Mouse (Mus musculus): Measurements from ENCODE around the gene Kantr. TPM values are rescaled to one million over a fixed set of nuclear protein-coding genes. Genes with fewer than 3 reads are reported as not detected.
"Not testable (repeated sequence)": the region's sequence is repeated elsewhere in the genome, so short reads cannot be mapped to it uniquely, and the experiment has no call there.

Kantr gene
- polyA plus RNA-seq, 1 experiment from 2014 or later, result 22.0 TPM

DNA sequence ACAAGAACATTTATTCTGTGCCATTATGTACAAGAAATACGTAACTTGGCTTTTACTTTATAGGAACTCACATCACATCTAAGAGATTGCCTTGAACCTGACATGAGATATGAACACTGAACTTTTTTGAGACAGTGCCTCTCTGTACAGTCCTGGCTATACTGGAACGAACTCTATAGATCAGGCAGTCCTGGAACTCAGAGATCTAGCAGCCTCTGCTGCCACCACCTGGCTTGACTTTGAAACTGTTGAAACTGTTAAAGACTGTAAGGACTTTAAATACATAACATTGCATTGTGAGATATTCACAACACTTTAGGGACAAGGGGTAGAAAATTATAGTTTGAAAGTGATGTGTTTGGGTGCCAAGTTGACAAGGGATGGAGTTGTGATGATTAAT lies 19.4 kb downstream of the Kantr start:
- no peaks in the 10 kb centered on the region for H3K27me3 ChIP-seq (ENCODE audit: control insufficient read depth, insufficient read depth, low read length)
- no peaks in the 10 kb centered on the region for H3K36me3 ChIP-seq (ENCODE audit: control insufficient read depth, insufficient read depth, low read length)
- no peaks in the 10 kb centered on the region for H3K9me3 ChIP-seq (ENCODE audit: control insufficient read depth, low read length)
- ATAC-seq (ENCODE audit: low FRiP score, low TSS enrichment), result no peak
- WGBS, result 64% methylated on average over 2 of the region's 2 CpGs
- no peak overlapping the region for H3K9ac ChIP-seq (ENCODE audit: low read depth, low read length)
- H3K4me3 ChIP-seq (ENCODE audit: low read length), result no peak overlapping the region
- no peaks in the 10 kb centered on the region for H3K4me1 ChIP-seq (ENCODE audit: control insufficient read depth, insufficient read depth, low read length)
- no peak overlapping the region for H3K4me2 ChIP-seq (replicated peaks; ENCODE audit: low read depth, low read length)
- no peak overlapping the region for H3K27ac ChIP-seq (ENCODE audit: low read depth, low read length)

- no peaks in the 10 kb centered on the region for H3K36me3 ChIP-seq (ENCODE audit: control insufficient read depth, insufficient read depth, low read length)
- no peak overlapping the region for H3K27ac ChIP-seq (ENCODE audit: low read depth, low read length)
- H3K27me3 ChIP-seq (ENCODE audit: control insufficient read depth, insufficient read depth, low read length), result no peaks in the 10 kb centered on the region
- no peak overlapping the region for H3K9ac ChIP-seq (ENCODE audit: low read depth, low read length)
- H3K4me3 ChIP-seq (ENCODE audit: low read length), result no peak overlapping the region
- no peak for ATAC-seq (ENCODE audit: low FRiP score, low TSS enrichment)
- H3K4me2 ChIP-seq (replicated peaks; ENCODE audit: low read depth, low read length), result no peak overlapping the region
- H3K9me3 ChIP-seq (ENCODE audit: control insufficient read depth, low read length), result no peaks in the 10 kb centered on the region
- no peaks in the 10 kb centered on the region for H3K4me1 ChIP-seq (ENCODE audit: control insufficient read depth, insufficient read depth, low read length)
Measured at GRCm38 (mm10) chrX:152307371-152307770, 19.9 kb downstream of the Kantr start.

- ATAC-seq (ENCODE audit: low FRiP score, low TSS enrichment), result no peak
- Histone ChIP-seq H3K27me3 (ENCODE audit: control insufficient read depth, insufficient read depth, low read length) (no peaks in the 10 kb centered on the region), H3K9ac (ENCODE audit: low read depth, low read length) (no peak overlapping the region), H3K9me3 (ENCODE audit: control insufficient read depth, low read length) (no peaks in the 10 kb centered on the region), H3K27ac (ENCODE audit: low read depth, low read length) (no peak overlapping the region), H3K36me3 (ENCODE audit: control insufficient read depth, insufficient read depth, low read length) (no peaks in the 10 kb centered on the region), H3K4me2 (replicated peaks; ENCODE audit: low read depth, low read length) (no peak overlapping the region), H3K4me3 (ENCODE audit: low read length) (no peak overlapping the region), H3K4me1 (ENCODE audit: control insufficient read depth, insufficient read depth, low read length) (no peaks in the 10 kb centered on the region)
- WGBS, result 80% methylated on average over 2 of the region's 2 CpGs
Measured at GRCm38 (mm10) chrX:152306224-152306623, 21.1 kb downstream of the Kantr start.

- H3K9ac ChIP-seq (ENCODE audit: low read depth, low read length); H3K4me2 ChIP-seq (replicated peaks; ENCODE audit: low read depth, low read length); H3K4me3 ChIP-seq (ENCODE audit: low read length); ATAC-seq (ENCODE audit: low FRiP score, low TSS enrichment); H3K4me1 ChIP-seq (ENCODE audit: control insufficient read depth, insufficient read depth, low read length); H3K27ac ChIP-seq (ENCODE audit: low read depth, low read length); H3K9me3 ChIP-seq (ENCODE audit: control insufficient read depth, low read length); H3K27me3 ChIP-seq (ENCODE audit: control insufficient read depth, insufficient read depth, low read length); H3K36me3 ChIP-seq (ENCODE audit: control insufficient read depth, insufficient read depth, low read length): not testable (repeated sequence)
- 56% methylated on average over 1 of the region's 1 CpGs for WGBS
Measured at GRCm38 (mm10) chrX:152287026-152287425, 40.3 kb downstream of the Kantr start.

DNA sequence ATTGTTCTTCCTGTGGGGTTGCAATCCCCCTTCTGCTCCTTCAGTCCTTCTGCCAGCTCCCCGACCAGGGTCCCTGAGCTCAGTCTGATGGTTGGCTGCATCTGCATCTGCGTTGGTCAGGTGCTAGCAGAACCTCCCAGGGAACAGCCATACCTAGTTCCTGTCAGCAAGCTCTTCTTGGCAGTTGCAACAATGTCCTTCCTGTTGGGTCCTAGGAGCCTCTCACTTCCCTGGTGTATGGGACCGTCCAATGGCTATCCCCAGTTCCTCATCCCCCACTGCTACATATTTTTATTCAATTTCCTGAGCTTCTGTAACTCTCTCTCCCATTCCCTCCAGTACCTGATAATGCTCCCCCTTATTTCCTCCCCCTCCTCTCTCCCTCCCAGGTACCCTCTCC lies 42.5 kb downstream of the Kantr start:
- H3K4me2 ChIP-seq (replicated peaks; ENCODE audit: low read depth, low read length), result no peak overlapping the region
- no peak overlapping the region for H3K9ac ChIP-seq (ENCODE audit: low read depth, low read length)
- ATAC-seq (ENCODE audit: low FRiP score, low TSS enrichment), result no peak
- H3K36me3 ChIP-seq (ENCODE audit: control insufficient read depth, insufficient read depth, low read length), result no peaks in the 10 kb centered on the region
- 75% methylated on average over 3 of the region's 3 CpGs for WGBS
- no peaks in the 10 kb centered on the region for H3K9me3 ChIP-seq (ENCODE audit: control insufficient read depth, low read length)
- no peak overlapping the region for H3K4me3 ChIP-seq (ENCODE audit: low read length)
- H3K27ac ChIP-seq (ENCODE audit: low read depth, low read length), result no peak overlapping the region
- H3K4me1 ChIP-seq (ENCODE audit: control insufficient read depth, insufficient read depth, low read length), result no peaks in the 10 kb centered on the region
- H3K27me3 ChIP-seq (ENCODE audit: control insufficient read depth, insufficient read depth, low read length), result no peaks in the 10 kb centered on the region

DNA sequence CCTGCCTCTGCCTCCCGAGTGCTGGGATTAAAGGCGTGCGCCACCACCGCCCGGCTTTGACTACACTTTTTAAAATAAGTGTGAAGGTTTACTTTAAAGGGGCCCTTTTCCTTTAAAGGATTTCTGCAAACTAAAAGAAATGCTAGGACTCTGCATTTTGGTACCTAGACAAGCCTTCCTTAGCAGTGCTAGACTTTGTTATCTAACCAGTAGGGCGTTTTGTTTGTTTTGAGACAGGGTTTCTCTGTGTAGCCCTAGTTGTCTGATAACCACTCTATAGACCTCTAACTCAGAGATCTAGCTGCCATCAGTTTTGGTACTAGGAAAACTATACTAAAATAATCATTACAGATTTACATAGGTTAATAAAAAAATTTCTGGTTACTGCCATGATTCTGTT lies 47.9 kb downstream of the Kantr start:
- no peak overlapping the region for H3K27ac ChIP-seq (ENCODE audit: low read depth, low read length)
- no peak overlapping the region for H3K4me3 ChIP-seq (ENCODE audit: low read length)
- H3K4me2 ChIP-seq (replicated peaks; ENCODE audit: low read depth, low read length), result no peak overlapping the region
- no peak overlapping the region for H3K9ac ChIP-seq (ENCODE audit: low read depth, low read length)
- no peaks in the 10 kb centered on the region for H3K27me3 ChIP-seq (ENCODE audit: control insufficient read depth, insufficient read depth, low read length)
- H3K9me3 ChIP-seq (ENCODE audit: control insufficient read depth, low read length), result no peaks in the 10 kb centered on the region
- H3K36me3 ChIP-seq (ENCODE audit: control insufficient read depth, insufficient read depth, low read length), result peaks cover 14% of the 10 kb centered on the region; the same call in 1 of the 2 replicates
- no peak for ATAC-seq (ENCODE audit: low FRiP score, low TSS enrichment)
- no peaks in the 10 kb centered on the region for H3K4me1 ChIP-seq (ENCODE audit: control insufficient read depth, insufficient read depth, low read length)
- 96% methylated on average over 6 of the region's 6 CpGs for WGBS

GRCm38 (mm10) chrX:152271189-152271588 lies 56.1 kb downstream of the Kantr start:
- Histone ChIP-seq H3K27ac (ENCODE audit: low read depth, low read length) (no peak overlapping the region), H3K9me3 (ENCODE audit: control insufficient read depth, low read length) (no peaks in the 10 kb centered on the region), H3K4me2 (replicated peaks; ENCODE audit: low read depth, low read length) (no peak overlapping the region), H3K36me3 (ENCODE audit: control insufficient read depth, insufficient read depth, low read length) (peaks cover 93% of the 10 kb centered on the region), H3K27me3 (ENCODE audit: control insufficient read depth, insufficient read depth, low read length) (no peaks in the 10 kb centered on the region), H3K9ac (ENCODE audit: low read depth, low read length) (no peak overlapping the region), H3K4me1 (ENCODE audit: control insufficient read depth, insufficient read depth, low read length) (no peaks in the 10 kb centered on the region), H3K4me3 (ENCODE audit: low read length) (no peak overlapping the region)
- WGBS, result 97% methylated on average over 11 of the region's 11 CpGs
- no peak for ATAC-seq (ENCODE audit: low FRiP score, low TSS enrichment)

Other genes starting within 250 kb of the Kantr start
- 3.8 and 4.0 TPM in 2 replicates for gene Iqsec2, start 183.2 kb downstream of the Kantr start, polyA plus RNA-seq (2014; fragmentation: Nextera tagmentation; extraction: Ambion mirVana)
- gene Kdm5c, start 94.5 kb downstream of the Kantr start, polyA plus RNA-seq (2014; fragmentation: Nextera tagmentation; extraction: Ambion mirVana), result 39.4 and 42.5 TPM in 2 replicates
- gene Tspyl2, start 14.9 kb upstream of the Kantr start, polyA plus RNA-seq (2014; fragmentation: Nextera tagmentation; extraction: Ambion mirVana), result 19.5 and 25.2 TPM in 2 replicates
- 4.1 and 5.7 TPM in 2 replicates for gene Gpr173, start 41.2 kb upstream of the Kantr start, polyA plus RNA-seq (2014; fragmentation: Nextera tagmentation; extraction: Ambion mirVana)
- not detected in 2 replicates for gene Cldn34a, start 235.8 kb upstream of the Kantr start, polyA plus RNA-seq (2014; fragmentation: Nextera tagmentation; extraction: Ambion mirVana)

All from kidney, embryonic 14.5 days (tissue).